Mouse (Mus musculus): ENCODE results near the gene Itpa. TPM values are rescaled to one million over a fixed set of nuclear protein-coding genes. Genes with fewer than 3 reads are reported as not detected.

The Itpa gene
- polyA plus RNA-seq, 1 experiment from 2014 or later = 126 TPM

DNA sequence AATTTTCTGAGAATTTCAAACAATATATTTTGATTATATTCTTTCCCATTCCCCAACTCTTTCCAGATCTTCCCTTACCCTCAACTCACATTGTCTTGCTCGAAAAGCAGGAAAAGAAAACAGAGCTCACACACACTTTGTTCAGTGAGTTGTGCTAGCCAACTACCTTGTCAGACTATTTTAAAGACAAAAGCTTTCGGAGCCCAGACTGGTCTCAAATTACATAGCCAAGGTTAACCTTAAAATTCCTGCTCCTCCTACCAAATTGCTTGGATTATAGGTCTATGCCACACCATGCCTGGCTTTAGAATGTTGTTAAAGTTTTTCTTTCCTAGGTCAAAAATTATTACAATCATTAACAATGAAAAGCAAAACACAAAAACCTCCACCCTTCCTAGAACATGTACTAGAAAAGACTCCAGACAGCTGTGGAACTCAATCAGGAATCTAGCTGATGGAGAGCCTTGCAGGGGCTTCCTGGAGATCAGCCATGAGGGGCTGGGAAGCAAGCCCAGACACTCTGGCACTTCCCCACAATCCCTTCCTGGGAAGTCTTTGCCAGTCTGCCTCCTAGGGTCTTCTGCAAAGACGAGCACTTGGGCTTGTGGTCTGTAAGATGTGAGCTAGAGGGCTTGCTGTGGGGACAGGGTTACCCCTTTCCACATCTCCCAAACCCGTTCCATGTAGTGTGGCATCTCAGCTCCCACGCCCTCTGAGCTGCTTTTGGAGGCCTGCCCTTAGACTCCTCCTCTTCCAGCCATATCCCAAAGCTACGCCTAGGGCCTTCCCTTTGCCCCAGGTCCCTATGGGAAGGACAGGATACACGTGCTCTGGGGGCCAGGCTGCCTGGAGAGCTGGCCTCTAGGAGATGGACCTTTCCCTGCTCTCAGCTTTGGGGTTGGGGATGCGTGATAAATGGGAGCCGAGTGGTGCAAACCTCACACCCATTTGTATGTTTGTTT is 36.9 kb downstream of the Itpa start:
- no peak for ATAC-seq (ENCODE audit: low FRiP score, low read depth)
- H3K4me2 ChIP-seq (replicated peaks) = no peak overlapping the region
- H3K27me3 ChIP-seq = peaks cover 8% of the 10 kb centered on the region
- H3K9ac ChIP-seq = no peak overlapping the region
- peaks cover 12% of the 10 kb centered on the region for H3K4me1 ChIP-seq
- H3K27ac ChIP-seq = peak overlapping the region; percentile 70
- 51% methylated on average over 9 of the region's 9 CpGs for WGBS
- H3K4me3 ChIP-seq = no peak overlapping the region
- H3K36me3 ChIP-seq = peaks cover 13% of the 10 kb centered on the region
- H3K9me3 ChIP-seq = no peaks in the 10 kb centered on the region

DNA sequence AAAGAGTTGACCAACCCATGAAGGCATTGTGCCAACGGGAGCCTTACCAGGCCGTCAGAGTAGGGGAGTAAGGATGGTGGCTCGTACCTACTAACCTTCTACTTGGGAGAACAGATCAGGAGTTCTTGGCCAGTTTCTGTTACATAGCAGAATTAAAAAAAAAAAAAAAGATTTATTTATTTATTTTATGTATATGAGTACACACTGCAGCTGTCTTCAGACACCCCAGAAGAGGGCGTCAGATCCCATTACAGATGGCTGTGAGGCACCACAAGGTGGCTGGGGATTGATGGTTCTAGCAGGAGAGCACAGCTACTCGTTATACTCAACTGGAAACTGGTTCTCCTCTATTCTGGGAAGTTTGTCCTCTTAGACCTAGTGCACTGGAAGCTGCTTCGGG is 37.8 kb downstream of the Itpa start:
- no peak for ATAC-seq (ENCODE audit: low FRiP score, low read depth)
- peaks cover 12% of the 10 kb centered on the region for H3K4me1 ChIP-seq
- H3K9me3 ChIP-seq = no peaks in the 10 kb centered on the region
- H3K9ac ChIP-seq = no peak overlapping the region
- no peak overlapping the region for H3K27ac ChIP-seq
- peaks cover 20% of the 10 kb centered on the region for H3K36me3 ChIP-seq
- no peak overlapping the region for H3K4me2 ChIP-seq (replicated peaks)
- no peak overlapping the region for H3K4me3 ChIP-seq
- WGBS = 67% methylated on average over 6 of the region's 6 CpGs
- H3K27me3 ChIP-seq = no peaks in the 10 kb centered on the region

DNA sequence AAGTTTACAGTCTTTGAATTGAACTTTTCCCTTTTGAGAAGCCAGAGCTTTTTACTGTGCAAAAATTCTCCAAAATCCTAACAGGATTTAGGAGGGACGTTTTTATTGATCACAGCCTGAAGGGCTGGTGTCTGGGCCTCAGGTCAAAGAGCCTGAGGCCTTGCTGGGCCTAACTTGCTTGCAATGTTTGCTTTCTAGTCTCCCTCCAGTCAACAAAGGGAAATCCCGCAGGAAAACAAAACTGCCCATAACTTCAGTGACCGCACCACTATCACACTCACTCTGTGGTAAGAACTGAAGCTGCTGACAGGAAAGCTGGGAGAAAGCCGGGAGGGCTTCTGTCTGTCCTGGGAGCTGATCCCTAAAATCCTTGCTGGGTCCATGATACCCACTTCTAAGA is 39.2 kb downstream of the Itpa start:
- Histone ChIP-seq H3K9ac (no peak overlapping the region), H3K4me3 (no peak overlapping the region), H3K27ac (no peak overlapping the region), H3K36me3 (peaks cover 34% of the 10 kb centered on the region), H3K4me1 (peaks cover 12% of the 10 kb centered on the region), H3K27me3 (no peaks in the 10 kb centered on the region), H3K9me3 (no peaks in the 10 kb centered on the region), H3K4me2 (replicated peaks) (no peak overlapping the region)
- ATAC-seq (ENCODE audit: low FRiP score, low read depth) = no peak
- 57% methylated on average over 4 of the region's 4 CpGs for WGBS

DNA sequence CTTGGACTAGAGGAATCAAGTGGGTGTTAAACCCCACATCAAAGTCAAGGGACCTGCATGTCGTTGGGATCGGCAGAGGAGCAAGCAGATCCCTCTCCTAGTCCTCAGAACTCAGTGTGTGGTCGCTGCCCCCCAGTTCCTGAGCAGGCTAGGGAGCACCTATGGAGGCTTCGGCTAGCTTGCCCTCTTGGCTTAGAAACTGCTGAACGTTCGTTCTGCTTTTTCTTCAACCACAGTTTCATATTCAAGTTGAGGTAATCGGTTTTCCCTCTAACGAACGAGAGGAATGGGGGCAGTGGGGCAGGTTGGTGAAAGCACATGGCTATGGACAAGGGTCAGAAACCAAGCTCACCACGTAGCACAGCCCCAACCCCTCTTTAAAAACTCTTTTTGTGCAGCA is 39.6 kb downstream of the Itpa start:
- H3K9ac ChIP-seq = no peak overlapping the region
- H3K4me3 ChIP-seq = no peak overlapping the region
- peaks cover 12% of the 10 kb centered on the region for H3K4me1 ChIP-seq
- H3K27me3 ChIP-seq = no peaks in the 10 kb centered on the region
- H3K27ac ChIP-seq = no peak overlapping the region; the same call in 1 of the 2 replicates
- H3K36me3 ChIP-seq = peaks cover 39% of the 10 kb centered on the region
- no peak for ATAC-seq (ENCODE audit: low FRiP score, low read depth)
- no peaks in the 10 kb centered on the region for H3K9me3 ChIP-seq
- WGBS = 36% methylated on average over 10 of the region's 10 CpGs
- H3K4me2 ChIP-seq (replicated peaks) = no peak overlapping the region

DNA sequence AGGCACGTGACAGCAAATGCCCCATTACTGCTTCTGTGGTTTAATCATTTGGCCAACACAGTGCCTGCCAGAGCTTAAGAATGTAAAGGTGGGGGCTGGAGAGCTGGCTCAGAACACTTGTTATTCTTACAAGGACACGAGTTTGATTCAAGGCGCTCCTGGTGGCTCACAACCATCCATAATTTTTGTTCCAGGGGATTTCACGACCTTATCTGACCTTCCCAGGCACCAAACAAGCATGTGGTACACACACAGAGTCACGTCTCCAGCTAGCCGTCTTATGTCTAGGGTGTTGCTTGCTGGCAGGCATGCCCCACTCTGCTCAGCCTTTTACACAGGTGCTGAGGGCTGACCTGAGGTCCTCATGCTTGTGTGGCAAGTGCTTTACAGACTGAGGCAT is 50.5 kb downstream of the Itpa start:
- H3K27me3 ChIP-seq = no peaks in the 10 kb centered on the region
- WGBS = 75% methylated on average over 6 of the region's 6 CpGs
- no peak overlapping the region for H3K9ac ChIP-seq
- peaks cover 81% of the 10 kb centered on the region for H3K36me3 ChIP-seq
- H3K9me3 ChIP-seq = no peaks in the 10 kb centered on the region
- H3K4me2 ChIP-seq (replicated peaks) = no peak overlapping the region
- H3K27ac ChIP-seq = no peak overlapping the region
- H3K4me3 ChIP-seq = no peak overlapping the region
- ATAC-seq (ENCODE audit: low FRiP score, low read depth) = no peak
- H3K4me1 ChIP-seq = no peaks in the 10 kb centered on the region

DNA sequence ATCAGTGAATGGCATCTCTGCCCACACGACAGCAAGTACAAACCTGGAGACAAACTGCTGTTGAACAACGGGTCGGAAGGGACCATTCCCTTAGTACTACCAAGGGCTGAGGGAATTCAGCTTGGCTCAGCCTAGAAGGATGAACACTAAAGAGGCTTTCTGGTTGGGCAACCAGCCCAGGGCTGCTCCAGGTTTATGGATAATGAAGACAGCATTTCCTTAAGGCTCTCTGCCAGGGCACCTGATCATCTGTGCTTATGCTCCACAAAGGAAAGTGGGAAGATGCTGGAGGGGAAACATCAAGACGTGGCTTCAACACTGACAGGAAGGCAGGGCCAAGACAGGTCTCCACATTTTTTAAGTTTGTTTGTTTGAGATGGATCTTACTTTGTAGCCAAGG is 57.0 kb downstream of the Itpa start:
- H3K27ac ChIP-seq = no peak overlapping the region
- no peaks in the 10 kb centered on the region for H3K27me3 ChIP-seq
- ATAC-seq (ENCODE audit: low FRiP score, low read depth) = no peak
- no peak overlapping the region for H3K9ac ChIP-seq
- peaks cover 93% of the 10 kb centered on the region for H3K36me3 ChIP-seq
- 83% methylated on average over 4 of the region's 4 CpGs for WGBS
- H3K9me3 ChIP-seq = 0 out of 2 replicates have a peak, but pooled peaks cover 5% of the 10 kb centered on the region
- H3K4me1 ChIP-seq = no peaks in the 10 kb centered on the region
- no peak overlapping the region for H3K4me2 ChIP-seq (replicated peaks)
- H3K4me3 ChIP-seq = no peak overlapping the region

DNA sequence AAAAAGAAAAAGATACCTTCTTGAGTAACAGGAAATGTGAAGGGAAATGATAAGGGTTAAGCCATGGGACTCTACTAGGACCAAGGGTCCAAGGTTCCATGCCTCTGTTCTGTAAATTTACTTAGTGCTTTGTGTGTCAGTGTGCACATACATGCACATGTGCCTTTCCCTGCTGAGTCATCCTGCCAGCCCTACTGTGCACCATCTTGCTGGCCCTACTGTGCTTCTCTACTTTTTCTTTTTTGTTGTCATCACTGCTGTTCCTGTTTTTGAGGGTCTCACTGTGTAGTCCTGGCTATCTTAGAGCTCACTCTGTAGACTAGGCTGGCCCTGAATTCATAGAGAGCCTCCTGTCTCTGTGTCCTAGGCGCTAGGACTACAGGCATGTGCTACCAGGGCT is 60.3 kb downstream of the Itpa start:
- no peak for ATAC-seq (ENCODE audit: low FRiP score, low read depth)
- Histone ChIP-seq H3K4me1 (no peaks in the 10 kb centered on the region), H3K27me3 (no peaks in the 10 kb centered on the region), H3K36me3 (peaks cover 95% of the 10 kb centered on the region), H3K9ac (no peak overlapping the region), H3K9me3 (0 out of 2 replicates have a peak, but pooled peaks cover 5% of the 10 kb centered on the region), H3K4me3 (no peak overlapping the region), H3K4me2 (replicated peaks) (no peak overlapping the region), H3K27ac (no peak overlapping the region)
- WGBS = 82% methylated on average over 1 of the region's 1 CpGs

DNA sequence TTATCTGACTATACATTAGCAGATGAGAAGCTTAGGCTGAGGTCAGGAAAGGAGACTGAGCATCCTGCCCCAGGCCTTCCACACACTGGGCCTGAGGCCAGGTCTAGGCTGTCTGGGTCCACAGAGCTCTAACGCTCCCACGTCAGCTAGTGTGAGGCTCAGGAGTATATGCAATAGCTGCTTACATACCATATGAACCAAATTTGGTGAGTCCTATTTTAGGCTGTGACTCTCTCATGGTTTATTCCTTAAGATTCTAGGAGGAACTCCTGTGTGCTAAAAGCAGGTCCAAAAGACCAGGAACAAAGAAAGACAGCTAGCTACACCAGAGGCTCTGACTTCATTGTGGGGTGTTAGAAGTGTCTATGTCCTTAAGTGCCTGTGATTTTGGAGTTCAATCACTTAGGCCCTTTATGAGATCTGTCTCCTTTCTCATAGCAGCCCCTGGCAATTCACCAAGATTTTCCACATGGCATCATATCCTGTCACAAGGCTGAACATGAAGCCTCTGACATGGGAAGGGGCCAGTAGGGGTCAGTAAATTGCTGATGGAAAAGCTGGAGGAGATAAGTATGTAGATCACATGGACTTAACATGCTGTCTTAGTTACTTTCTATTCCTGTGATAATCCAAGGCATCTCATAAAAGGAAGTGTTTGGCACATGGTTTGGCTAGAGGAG is 61.6 kb downstream of the Itpa start:
- Histone ChIP-seq H3K9me3 (0 out of 2 replicates have a peak, but pooled peaks cover 5% of the 10 kb centered on the region), H3K9ac (no peak overlapping the region), H3K4me3 (no peak overlapping the region), H3K27me3 (no peaks in the 10 kb centered on the region), H3K36me3 (peaks cover 92% of the 10 kb centered on the region), H3K4me2 (replicated peaks) (no peak overlapping the region), H3K4me1 (no peaks in the 10 kb centered on the region), H3K27ac (no peak overlapping the region)
- WGBS = 94% methylated on average over 2 of the region's 2 CpGs
- no peak for ATAC-seq (ENCODE audit: low FRiP score, low read depth)

DNA sequence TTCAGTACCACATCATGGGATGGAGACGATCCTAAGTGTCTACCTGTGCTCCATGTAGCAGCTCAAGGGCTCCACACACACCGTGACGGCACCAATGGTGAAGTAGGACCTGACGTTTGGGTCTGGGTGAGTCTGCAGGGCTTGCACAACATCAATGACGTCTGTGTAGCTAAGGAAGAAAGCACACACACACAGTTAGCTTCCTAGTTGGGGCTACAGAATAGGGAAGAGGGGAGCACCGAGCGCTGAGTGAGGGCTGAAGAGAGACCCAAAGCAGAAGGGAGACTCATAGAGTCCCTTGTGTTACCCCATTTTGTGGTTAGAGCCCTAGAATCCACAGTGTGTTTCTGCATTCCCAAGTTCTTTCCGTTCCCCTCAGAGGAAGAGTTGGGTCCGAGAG is 63.3 kb downstream of the Itpa start:
- Histone ChIP-seq H3K4me2 (replicated peaks) (no peak overlapping the region), H3K4me1 (no peaks in the 10 kb centered on the region), H3K27me3 (no peaks in the 10 kb centered on the region), H3K27ac (no peak overlapping the region), H3K9ac (no peak overlapping the region), H3K4me3 (no peak overlapping the region), H3K9me3 (0 out of 2 replicates have a peak, but pooled peaks cover 5% of the 10 kb centered on the region), H3K36me3 (peaks cover 89% of the 10 kb centered on the region)
- no peak for ATAC-seq (ENCODE audit: low FRiP score, low read depth)
- 94% methylated on average over 9 of the region's 9 CpGs for WGBS

Other genes with a start within 250 kb of the Itpa start
- 113 and 122 TPM in 2 replicates for gene Vps16, start 243.3 kb upstream of the Itpa start, polyA plus RNA-seq (2015; fragmentation: Nextera tagmentation; extraction: Ambion mirVana)
- 16.1 and 16.4 TPM in 2 replicates for gene Pced1a, start 242.9 kb upstream of the Itpa start, polyA plus RNA-seq (2015; fragmentation: Nextera tagmentation; extraction: Ambion mirVana)
- gene Ptpra, start 217.3 kb upstream of the Itpa start, polyA plus RNA-seq (2015; fragmentation: Nextera tagmentation; extraction: Ambion mirVana) = 104 and 105 TPM in 2 replicates
- 80.3 and 85.4 TPM in 2 replicates for gene Mrps26, start 103.9 kb upstream of the Itpa start, polyA plus RNA-seq (2015; fragmentation: Nextera tagmentation; extraction: Ambion mirVana)
- not detected in 2 replicates for gene Oxt, start 91.4 kb upstream of the Itpa start, polyA plus RNA-seq (2015; fragmentation: Nextera tagmentation; extraction: Ambion mirVana)
- not detected in 2 replicates for gene Avp, start 85.1 kb upstream of the Itpa start, polyA plus RNA-seq (2015; fragmentation: Nextera tagmentation; extraction: Ambion mirVana)
- 14.5 and 16.0 TPM in 2 replicates for gene Fastkd5, start 37.6 kb upstream of the Itpa start, polyA plus RNA-seq (2015; fragmentation: Nextera tagmentation; extraction: Ambion mirVana)
- 15.0 and 16.2 TPM in 2 replicates for gene Ubox5, start 37.6 kb upstream of the Itpa start, polyA plus RNA-seq (2015; fragmentation: Nextera tagmentation; extraction: Ambion mirVana)
- 3.9 and 4.7 TPM in 2 replicates for gene Lzts3, start 24.8 kb upstream of the Itpa start, polyA plus RNA-seq (2015; fragmentation: Nextera tagmentation; extraction: Ambion mirVana)
- 58.5 and 64.3 TPM in 2 replicates for gene Ddrgk1, start 3.0 kb upstream of the Itpa start, polyA plus RNA-seq (2015; fragmentation: Nextera tagmentation; extraction: Ambion mirVana)
- gene Slc4a11, start 29.9 kb downstream of the Itpa start, polyA plus RNA-seq (2015; fragmentation: Nextera tagmentation; extraction: Ambion mirVana) = 1.4 and 1.7 TPM in 2 replicates
- 38.6 and 43.1 TPM in 2 replicates for gene 4930402H24Rik, start 238.8 kb downstream of the Itpa start, polyA plus RNA-seq (2015; fragmentation: Nextera tagmentation; extraction: Ambion mirVana)
- 8.5 and 9.1 TPM in 2 replicates for gene Atrn, start 238.9 kb downstream of the Itpa start, polyA plus RNA-seq (2015; fragmentation: Nextera tagmentation; extraction: Ambion mirVana)